Mouse (Mus musculus): ENCODE measurements at regions not wholly inside any gene's neighbourhood (a gene's known extent, or its start where the extent isn't known, plus 50 kb on each side); places are given as distances from the start of the nearest gene placed in this dataset.

DNA sequence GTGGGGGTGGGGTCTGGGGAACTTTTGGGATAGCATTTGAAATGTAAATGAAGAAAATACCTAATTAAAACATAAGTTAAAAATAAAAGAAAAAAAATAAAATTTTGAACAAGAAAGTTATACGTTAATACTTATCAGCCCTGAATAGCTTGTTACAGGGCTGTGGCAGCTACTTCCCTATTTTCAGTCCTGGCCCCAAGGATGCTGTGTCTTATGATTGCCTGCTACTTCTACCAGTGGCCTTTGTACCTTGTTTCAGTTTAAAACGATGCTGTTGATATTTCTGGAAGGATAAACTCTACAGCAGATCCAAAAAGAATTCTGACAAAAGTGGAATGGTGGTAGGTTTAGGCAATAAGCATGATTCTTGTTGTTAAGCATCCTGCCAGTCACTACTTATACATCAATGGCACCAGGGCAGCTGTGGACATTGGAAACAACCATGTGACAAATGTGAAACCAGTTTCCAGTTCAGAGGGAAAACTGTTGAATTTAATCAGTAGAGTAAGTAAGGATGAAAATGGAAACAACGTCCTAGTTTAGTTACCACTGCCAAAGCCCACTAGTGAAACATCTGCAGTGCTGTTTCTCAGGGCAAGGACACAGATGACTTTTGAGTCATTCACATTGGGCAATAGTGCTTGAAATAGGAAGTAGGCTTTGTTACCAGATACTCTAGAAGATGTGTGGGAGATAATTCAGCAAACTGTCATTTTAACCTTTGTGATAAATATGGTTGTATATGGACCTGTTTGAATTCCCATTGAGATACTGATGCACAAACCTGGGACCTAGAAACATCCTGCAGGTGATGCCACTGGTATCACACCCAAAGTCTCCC is 409.6 kb upstream of the Mgat4c start:
- TF ChIP-seq CTCF (IDR thresholded peaks at IDR 0.05; ENCODE audit: borderline replicate concordance, insufficient read depth, low read depth, low read length) (no peak), POLR2A (IDR thresholded peaks at IDR 0.05; ENCODE audit: borderline replicate concordance, insufficient read depth, low read length) (no peak)
